Mouse (Mus musculus): ENCODE data around the gene Etv1.

Etv1 gene

DNA sequence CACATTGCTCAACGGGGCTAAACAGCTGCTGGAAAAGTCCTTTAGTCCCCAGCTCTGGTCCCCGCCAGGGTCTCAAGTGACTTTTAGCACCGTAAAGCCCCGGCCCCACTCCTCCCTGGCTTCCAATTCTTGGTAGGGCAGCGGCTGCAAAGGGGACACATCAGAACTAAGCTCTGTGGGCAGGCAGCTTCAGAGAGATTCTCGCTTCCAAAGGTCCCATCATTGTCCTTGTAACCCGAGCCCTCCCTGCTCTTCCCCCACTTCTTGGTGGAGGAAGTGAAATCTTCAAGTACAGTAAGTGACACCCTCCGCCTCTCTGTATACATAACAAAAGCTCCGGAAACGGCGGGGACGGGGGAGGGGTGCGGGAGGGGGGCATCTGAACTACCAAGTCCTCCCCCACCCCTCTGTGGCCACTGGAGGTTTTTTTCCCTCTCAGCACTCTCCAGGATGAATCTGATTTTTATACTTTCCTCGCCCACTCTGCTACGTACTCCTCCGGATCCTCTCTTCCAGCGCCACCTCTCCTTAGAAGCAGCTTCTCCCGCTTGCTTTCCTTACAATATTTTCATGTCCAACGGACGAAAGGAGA, at the start of gene Etv1:
Etv1 (plus strand) TSS at position 195 of the 592 bp plus-strand sequence.
- peak; percentile 54 for DNase-seq (ENCODE audit: low read depth, low spot score)
- no peaks in the 10 kb centered on the region for H3K27me3 ChIP-seq (ENCODE audit: control insufficient read depth, insufficient read depth, low read length, poor library complexity, severe bottlenecking)
- no peaks in the 10 kb centered on the region for H3K36me3 ChIP-seq (ENCODE audit: control insufficient read depth, insufficient read depth, low read length, poor library complexity, severe bottlenecking)

DNA sequence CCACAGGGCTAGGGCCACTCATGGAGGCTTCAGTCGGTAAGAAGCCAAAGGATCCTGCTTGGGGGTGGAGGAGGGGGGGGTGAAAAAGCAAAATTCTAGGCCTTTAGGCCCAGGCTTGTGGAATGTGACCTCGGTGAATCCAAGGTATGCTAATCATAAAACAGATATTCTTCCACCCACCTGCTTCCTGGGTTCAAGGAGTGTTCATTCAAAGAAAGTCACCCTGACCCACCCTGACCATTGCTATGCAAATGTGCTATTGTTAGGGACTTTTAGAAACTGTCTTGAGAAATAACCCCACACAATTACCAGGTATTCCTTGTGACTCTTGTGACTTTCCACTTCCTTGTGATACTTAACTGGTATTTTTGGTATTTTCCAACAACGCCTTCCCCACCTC, 49.5 kb upstream of the Etv1 start:
- Histone ChIP-seq H3K27me3 (ENCODE audit: control insufficient read depth, insufficient read depth, low read length, poor library complexity, severe bottlenecking) (no peaks in the 10 kb centered on the region; the same call in 1 of the 2 replicates), H3K36me3 (ENCODE audit: control insufficient read depth, insufficient read depth, low read length, poor library complexity, severe bottlenecking) (no peaks in the 10 kb centered on the region)

DNA sequence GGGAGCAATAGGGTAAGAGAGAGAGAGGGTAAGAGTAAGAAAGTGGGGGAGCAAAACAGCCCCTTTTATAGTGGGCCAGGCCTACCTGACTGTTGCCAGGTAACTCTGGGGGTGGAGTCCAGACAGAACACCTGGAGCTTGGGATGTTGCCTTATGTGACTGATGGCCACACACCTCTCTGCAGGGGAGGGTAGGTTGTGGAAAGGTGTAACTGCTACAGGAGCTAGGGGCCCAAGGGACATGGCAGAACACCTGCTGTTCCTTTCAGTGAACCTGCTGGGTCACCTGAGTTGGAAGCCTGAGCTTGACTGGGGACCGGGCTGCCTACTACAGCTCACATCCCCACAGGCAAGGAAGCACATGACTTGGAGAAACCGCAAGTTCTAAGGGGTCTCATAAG, 48.4 kb upstream of the Etv1 start:
- no peak for DNase-seq (ENCODE audit: low read depth, low spot score)
- Histone ChIP-seq H3K36me3 (ENCODE audit: control insufficient read depth, insufficient read depth, low read length, poor library complexity, severe bottlenecking) (no peaks in the 10 kb centered on the region), H3K27me3 (ENCODE audit: control insufficient read depth, insufficient read depth, low read length, poor library complexity, severe bottlenecking) (no peaks in the 10 kb centered on the region; the same call in 1 of the 2 replicates)

More for the DNA sequence above, 49.5 kb upstream of the Etv1 start:
- no peak for DNase-seq (ENCODE audit: low read depth, low spot score)

DNA sequence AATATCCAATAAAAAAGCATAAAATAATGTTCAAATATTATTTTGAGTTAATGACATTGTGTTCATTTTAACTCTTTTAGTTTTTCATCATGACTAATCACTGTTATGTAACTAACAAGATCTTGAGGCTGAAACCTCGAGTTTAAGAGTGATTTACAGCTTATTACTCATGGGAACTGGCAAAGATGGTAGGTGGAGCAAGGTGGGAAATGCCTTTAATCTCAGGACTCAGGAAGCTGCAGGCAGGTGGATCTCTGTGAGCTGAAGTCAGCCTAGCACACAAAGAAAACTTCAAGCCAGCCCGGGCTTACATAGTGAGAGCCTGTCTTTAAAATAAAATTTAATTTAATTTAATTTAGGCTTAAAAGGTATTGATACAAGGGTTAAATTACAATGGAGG, 19.9 kb upstream of the Etv1 start:
- Histone ChIP-seq H3K27me3 (ENCODE audit: control insufficient read depth, insufficient read depth, low read length, poor library complexity, severe bottlenecking) (no peaks in the 10 kb centered on the region), H3K36me3 (ENCODE audit: control insufficient read depth, insufficient read depth, low read length, poor library complexity, severe bottlenecking) (no peaks in the 10 kb centered on the region)
- DNase-seq (ENCODE audit: low read depth, low spot score): no peak

DNA sequence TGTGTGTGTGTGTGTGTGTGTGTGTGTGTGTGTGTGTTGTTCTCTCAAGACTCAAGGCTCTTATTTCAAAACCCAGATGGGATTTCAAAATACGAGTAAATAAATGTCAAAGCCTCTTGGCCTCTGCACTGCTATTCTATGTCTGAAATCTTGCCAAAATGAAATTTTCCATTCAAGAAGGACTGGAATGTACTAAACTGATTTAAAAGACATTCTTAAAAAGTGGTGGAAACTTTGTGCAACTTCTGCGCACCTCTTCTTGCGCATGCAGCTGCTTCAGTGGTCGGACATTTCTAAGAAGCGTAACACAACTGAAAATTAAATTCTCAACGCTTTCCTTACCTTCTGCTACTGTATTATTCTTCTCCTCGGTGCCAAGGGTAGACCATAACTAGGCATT, 1.9 kb upstream of the Etv1 start:
- H3K27me3 ChIP-seq (ENCODE audit: control insufficient read depth, insufficient read depth, low read length, poor library complexity, severe bottlenecking): no peaks in the 10 kb centered on the region
- H3K36me3 ChIP-seq (ENCODE audit: control insufficient read depth, insufficient read depth, low read length, poor library complexity, severe bottlenecking): no peaks in the 10 kb centered on the region
- no peak for DNase-seq (ENCODE audit: low read depth, low spot score)

DNA sequence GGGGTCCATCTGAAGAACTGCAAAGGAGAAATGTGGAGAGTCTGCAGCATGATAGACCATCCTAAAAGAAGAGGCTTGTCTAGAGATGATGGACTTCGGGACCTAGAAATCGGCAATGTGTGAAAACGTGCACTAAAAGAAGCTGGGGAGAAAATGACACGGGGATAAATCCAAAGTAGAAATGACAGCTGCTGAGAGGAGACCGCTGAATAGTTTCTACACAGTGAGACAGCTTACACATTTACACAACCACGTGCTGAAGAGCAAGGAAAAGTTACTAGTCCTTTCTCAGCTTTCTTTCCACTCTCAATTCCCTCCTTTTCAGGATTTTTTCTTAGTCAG, 1.3 kb upstream of the Etv1 start:
- no peaks in the 10 kb centered on the region for H3K36me3 ChIP-seq (ENCODE audit: control insufficient read depth, insufficient read depth, low read length, poor library complexity, severe bottlenecking)
- H3K27me3 ChIP-seq (ENCODE audit: control insufficient read depth, insufficient read depth, low read length, poor library complexity, severe bottlenecking): no peaks in the 10 kb centered on the region
- no peak for DNase-seq (ENCODE audit: low read depth, low spot score)

DNA sequence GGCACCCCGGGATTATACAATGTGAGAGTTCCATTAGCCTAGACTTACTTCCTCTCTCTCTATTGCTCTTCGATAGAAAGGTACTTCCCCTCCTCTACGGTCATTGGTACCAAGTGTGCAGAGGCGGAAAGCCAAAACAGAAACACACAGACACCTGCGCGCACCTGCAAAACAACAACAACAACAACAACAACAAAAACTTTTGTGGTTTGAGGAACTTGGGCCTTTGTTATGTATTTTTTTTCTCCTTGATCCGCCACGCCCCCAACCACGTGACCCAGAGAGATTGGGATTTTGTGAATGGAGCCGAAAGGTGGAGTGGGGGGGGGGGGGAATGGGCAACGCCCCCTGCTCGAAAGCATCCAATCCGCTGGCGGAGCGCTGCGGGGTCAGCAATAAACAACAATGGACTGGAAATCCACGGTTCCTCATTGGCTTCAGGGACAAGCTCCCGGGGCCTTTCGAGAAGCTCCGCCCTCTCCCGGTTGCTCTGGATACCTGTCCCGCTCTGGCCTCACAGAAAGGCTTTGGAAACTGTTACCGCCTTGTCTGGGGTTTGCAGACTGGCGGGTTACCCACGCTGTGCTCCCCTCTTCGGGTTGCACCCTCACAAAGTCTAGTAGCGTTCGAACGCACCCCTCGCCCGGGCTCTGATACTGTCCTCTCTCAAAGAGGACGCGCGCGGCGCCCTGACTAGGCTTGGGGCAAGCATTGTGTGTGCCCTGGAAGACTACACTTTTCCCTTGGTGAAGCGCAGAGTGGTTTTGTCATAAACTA, 693 bp upstream of the Etv1 start:
- Histone ChIP-seq H3K36me3 (ENCODE audit: control insufficient read depth, insufficient read depth, low read length, poor library complexity, severe bottlenecking) (no peaks in the 10 kb centered on the region), H3K27me3 (ENCODE audit: control insufficient read depth, insufficient read depth, low read length, poor library complexity, severe bottlenecking) (no peaks in the 10 kb centered on the region)
- DNase-seq (ENCODE audit: low read depth, low spot score): peak; percentile 66

DNA sequence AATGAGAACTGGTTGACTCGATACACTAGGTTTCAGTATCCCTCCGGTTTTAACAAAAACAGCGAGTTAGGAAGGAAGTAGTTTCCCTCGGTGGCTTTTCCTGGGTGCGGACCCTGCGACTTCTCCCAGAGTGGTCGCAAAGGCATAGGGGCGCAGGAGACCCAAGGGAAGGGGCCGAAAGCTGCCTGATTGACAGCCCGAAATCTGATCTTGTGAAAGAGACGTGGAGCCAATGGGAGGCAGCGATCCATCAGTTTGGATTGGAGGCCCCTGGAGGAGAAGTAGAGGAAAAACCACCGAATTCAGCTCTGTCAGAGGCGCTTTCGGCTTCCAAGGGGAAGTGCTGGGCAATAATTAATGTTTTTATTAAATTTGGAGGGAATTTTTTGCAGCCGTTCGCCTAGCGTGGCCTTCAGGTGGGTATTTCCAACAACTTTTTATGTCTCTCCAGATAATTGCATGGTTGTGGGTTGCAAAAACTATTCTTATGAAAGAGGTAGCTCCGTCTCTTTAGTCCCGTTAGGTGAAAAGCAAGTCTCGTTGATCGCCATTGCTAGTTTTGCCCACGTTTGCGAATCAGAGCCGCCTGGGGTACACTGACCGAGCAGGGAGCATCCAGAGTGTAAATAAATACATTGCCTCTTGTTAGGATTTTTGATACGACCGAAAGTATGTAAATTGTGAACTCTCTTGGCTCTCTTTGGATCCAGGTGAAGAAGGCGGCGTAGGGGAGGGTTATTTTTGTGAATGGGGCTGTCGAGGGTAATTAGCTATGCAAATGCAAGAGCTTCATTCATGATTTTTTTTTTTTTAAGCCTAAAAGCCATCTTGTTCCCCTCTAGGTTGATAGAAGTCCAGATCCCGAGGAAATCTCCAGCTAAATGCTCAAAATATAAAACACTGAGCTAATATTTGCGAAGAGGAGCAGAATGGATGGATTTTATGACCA, 1.1 kb downstream of the Etv1 start:
- DNase-seq (ENCODE audit: low read depth, low spot score): peak; percentile 20

DNA sequence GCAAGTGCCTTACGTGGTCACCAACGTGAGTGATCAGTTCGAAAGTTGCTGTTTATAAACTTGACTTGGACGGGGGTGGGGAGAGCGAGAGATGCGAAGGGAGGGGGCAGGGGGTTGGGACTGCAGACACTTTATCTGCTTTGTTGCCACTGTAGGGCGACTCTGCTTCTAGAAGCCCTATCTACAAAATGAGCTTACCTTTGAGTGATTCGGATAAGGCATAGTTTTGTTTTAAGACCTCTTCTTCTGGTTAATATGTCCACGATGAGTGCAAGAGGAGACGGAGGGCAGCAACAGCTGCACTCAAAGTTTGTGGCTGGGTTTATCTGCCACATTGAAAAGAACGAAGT, 1.8 kb downstream of the Etv1 start:
- no peaks in the 10 kb centered on the region for H3K36me3 ChIP-seq (ENCODE audit: control insufficient read depth, insufficient read depth, low read length, poor library complexity, severe bottlenecking)
- DNase-seq (ENCODE audit: low read depth, low spot score): peak; percentile 9
- H3K27me3 ChIP-seq (ENCODE audit: control insufficient read depth, insufficient read depth, low read length, poor library complexity, severe bottlenecking): no peaks in the 10 kb centered on the region

More for the DNA sequence above, 1.1 kb downstream of the Etv1 start:
- Histone ChIP-seq H3K36me3 (ENCODE audit: control insufficient read depth, insufficient read depth, low read length, poor library complexity, severe bottlenecking) (no peaks in the 10 kb centered on the region), H3K27me3 (ENCODE audit: control insufficient read depth, insufficient read depth, low read length, poor library complexity, severe bottlenecking) (no peaks in the 10 kb centered on the region)

DNA sequence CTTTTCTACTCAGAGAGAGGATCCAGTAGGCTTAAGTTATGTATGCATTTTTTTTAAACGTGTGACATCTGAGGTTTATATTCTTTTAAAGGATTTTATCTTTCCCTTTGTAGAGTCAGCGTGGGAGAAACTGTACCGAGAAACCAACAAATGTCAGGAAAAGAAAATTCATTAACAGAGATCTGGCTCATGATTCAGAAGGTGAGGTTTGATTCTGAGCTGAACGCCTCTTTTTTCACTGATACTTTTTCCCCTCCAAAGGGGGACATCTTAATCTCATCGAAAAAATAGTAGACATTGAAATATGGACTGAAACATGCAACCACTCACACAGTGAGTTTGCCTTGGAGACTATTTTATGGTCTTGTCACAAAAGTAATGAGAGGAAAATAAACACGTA, 2.5 kb downstream of the Etv1 start:
- DNase-seq (ENCODE audit: low read depth, low spot score): no peak
- Histone ChIP-seq H3K36me3 (ENCODE audit: control insufficient read depth, insufficient read depth, low read length, poor library complexity, severe bottlenecking) (no peaks in the 10 kb centered on the region), H3K27me3 (ENCODE audit: control insufficient read depth, insufficient read depth, low read length, poor library complexity, severe bottlenecking) (no peaks in the 10 kb centered on the region)

DNA sequence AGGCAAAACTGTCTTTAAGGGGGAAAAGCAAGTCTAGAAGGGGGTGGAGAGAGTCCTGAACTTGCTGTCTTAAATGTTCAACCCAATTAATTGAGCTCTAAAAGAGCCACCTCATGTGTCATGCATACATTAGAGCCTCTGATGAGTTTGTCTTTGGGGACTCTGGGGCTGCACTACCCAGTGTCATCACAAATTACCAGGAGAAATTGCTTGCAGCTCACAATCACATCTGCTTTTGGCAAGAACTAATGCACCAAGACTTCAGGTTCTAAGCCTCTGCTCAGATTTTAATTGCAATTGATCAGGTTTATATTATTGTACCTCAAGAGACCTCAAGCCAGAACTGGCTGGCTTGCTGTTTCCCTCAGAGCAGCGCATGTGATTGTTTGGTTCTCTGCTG, 4.1 kb downstream of the Etv1 start:
- Histone ChIP-seq H3K27me3 (ENCODE audit: control insufficient read depth, insufficient read depth, low read length, poor library complexity, severe bottlenecking) (no peaks in the 10 kb centered on the region), H3K36me3 (ENCODE audit: control insufficient read depth, insufficient read depth, low read length, poor library complexity, severe bottlenecking) (no peaks in the 10 kb centered on the region)
- DNase-seq (ENCODE audit: low read depth, low spot score): no peak

DNA sequence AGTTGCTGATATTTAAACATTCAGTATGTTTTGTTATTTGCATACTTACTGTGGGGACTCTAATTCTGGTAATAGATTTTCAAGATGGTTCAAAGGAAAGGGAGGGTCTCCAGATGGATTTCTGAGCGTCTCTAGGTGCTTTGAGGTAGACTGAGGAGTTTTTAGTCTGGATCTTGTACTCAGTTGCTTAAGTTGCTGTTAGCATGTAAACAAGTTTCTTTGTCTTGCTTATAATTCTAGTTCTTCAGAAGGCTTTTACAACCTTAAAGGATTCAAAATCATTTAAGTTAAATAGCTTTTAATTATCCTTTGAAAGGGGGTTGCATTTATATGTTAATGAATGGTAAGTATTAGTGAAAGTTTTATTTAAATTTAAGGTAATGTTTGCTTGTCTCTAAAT, 5.0 kb downstream of the Etv1 start:
- Histone ChIP-seq H3K27me3 (ENCODE audit: control insufficient read depth, insufficient read depth, low read length, poor library complexity, severe bottlenecking) (no peaks in the 10 kb centered on the region), H3K36me3 (ENCODE audit: control insufficient read depth, insufficient read depth, low read length, poor library complexity, severe bottlenecking) (no peaks in the 10 kb centered on the region)
- DNase-seq (ENCODE audit: low read depth, low spot score): no peak

DNA sequence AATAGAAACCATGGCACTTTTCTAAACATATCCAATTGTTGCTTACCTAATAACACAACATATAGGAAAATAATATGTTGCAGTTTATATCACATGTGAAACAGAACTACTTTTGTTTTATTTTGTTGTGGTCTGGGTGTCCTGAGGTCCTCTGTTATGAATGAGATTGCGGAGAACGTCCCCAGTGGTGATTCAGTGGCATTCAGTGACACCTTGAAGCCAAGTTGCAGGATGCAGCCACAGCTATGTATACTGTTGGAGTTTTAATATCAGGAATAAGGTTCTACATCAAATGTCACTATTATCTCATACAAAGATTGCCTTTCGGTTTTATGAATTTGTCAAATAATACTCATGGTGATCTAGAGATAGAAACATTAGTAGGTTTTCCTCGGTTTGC, 7.4 kb downstream of the Etv1 start:
- Histone ChIP-seq H3K27me3 (ENCODE audit: control insufficient read depth, insufficient read depth, low read length, poor library complexity, severe bottlenecking) (no peaks in the 10 kb centered on the region), H3K36me3 (ENCODE audit: control insufficient read depth, insufficient read depth, low read length, poor library complexity, severe bottlenecking) (no peaks in the 10 kb centered on the region)
- no peak for DNase-seq (ENCODE audit: low read depth, low spot score)

DNA sequence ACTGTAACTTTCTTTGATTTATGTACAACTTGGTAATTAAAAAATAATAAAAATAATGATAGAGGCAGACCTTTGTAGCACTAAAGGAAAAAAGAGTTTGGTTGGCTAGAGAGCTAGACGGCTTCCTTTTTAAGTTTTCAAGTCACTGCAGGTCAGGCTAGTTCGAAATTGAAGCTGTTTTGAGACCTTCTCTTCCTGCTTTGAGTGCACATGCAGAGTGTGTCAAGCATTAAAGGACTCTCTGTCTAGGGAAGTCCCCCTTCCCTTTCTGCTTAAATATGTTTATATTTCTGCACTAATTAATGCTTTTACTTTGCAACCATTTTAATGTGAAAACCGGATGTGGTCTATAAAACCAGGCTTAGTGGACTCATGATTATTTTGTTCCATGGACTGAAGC, 8.5 kb downstream of the Etv1 start:
- no peaks in the 10 kb centered on the region for H3K36me3 ChIP-seq (ENCODE audit: control insufficient read depth, insufficient read depth, low read length, poor library complexity, severe bottlenecking)
- peak; percentile 9 for DNase-seq (ENCODE audit: low read depth, low spot score)
- no peaks in the 10 kb centered on the region for H3K27me3 ChIP-seq (ENCODE audit: control insufficient read depth, insufficient read depth, low read length, poor library complexity, severe bottlenecking)

DNA sequence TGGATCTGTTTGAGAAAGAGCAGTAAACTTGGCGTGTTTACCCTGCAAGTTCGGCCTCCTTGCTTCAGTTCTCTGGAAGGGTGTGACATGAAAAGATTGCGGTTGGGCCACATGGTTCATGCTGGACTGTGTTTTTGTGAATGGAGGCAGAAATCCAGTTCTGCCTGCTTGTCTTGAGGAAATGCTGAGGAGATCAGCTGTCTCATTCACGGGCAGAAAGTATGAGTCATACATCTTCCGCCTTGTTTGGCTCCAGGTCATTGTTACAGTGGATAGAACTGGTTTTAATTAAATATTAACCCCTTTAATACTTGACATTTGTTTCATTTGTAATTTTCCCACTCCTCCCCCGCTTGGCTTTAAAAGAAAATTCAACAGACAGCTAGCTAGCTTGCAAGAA, 9.4 kb downstream of the Etv1 start:
- Histone ChIP-seq H3K36me3 (ENCODE audit: control insufficient read depth, insufficient read depth, low read length, poor library complexity, severe bottlenecking) (no peaks in the 10 kb centered on the region), H3K27me3 (ENCODE audit: control insufficient read depth, insufficient read depth, low read length, poor library complexity, severe bottlenecking) (no peaks in the 10 kb centered on the region)
- peak; percentile 3 for DNase-seq (ENCODE audit: low read depth, low spot score)

Measured in splenic B cell, adult 2 months (primary cell).